Mouse (Mus musculus): ENCODE results near the gene Trim34b.

DNA sequence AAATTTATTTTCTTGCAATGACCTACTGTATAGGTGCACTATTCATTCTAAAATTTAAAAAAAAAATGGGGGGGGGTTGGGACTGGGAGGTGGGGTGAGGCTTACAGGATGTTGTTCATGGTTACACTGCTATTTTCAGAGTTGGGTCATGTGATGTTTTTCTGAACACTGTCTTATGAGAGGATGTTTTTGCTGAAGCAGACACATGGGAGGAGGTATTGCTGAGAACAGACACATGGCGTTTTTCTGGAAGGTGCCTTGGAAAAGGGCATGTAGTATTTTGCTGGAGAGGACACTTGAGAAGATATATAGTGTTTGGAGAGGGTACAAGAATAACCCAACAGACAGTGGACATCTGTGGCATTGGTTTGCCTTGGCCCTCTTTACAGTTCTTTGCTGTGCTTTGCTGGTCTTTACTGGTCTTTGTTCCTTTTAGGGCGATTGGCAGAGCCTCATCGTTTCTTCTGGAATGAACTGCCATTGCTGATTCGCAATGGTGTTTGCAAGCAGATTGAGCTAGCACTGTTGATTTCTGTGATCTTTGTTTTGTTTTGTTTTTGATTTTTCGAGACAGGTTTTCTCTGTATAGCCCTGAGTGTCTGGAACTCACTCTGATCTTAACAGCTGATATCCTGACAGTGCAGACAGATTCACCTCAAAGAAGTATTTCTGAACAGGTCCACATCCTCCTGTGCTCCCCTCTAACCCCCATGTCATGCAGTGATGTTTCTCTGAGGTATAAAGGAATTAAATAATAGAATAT lies 37.5 kb upstream of the Trim34b start:
- TF ChIP-seq POLR2A (IDR thresholded peaks at IDR 0.05; ENCODE audit: low read depth, low read length) (no peak), CTCF (conservative IDR thresholded peaks at IDR 0.05; ENCODE audit: insufficient read depth, insufficient read length, low read depth, low read length) (no peak)
